Mouse (Mus musculus) heart, postnatal 0 days (tissue): ENCODE results near the gene Pitx3. TPM values are rescaled to one million over a fixed set of nuclear protein-coding genes. Genes with fewer than 3 reads are reported as not detected.

Source experiments
- ATAC-seq: fragments of 200-750 bp; cut with Nextera tagmentation; 2 replicates; pipeline ENCODE4 v1.8.0; 2017; ENCODE audit warnings: low read depth, moderate number of reproducible peaks, moderate library complexity; ENCODE audit not compliant: insufficient read depth
- DNase-seq: peaks from one replicate; pipeline ENCODE4 v3.0.0-alpha.2; 2016; ENCODE audit warnings: low spot score
- H3K27ac ChIP-seq: fragments of 300-500 bp; sonication (generic); 2 replicates; pipeline ENCODE4 v1.5.1; 2014; ENCODE audit warnings: low read depth, mild to moderate bottlenecking
- H3K27me3 ChIP-seq: fragments of 300-500 bp; sonication (generic); 2 replicates; pipeline ENCODE4 v1.6.1; 2014; ENCODE audit warnings: low read length, mixed read lengths; ENCODE audit not compliant: control insufficient read depth, insufficient read depth
- H3K36me3 ChIP-seq: fragments of 300-500 bp; sonication (generic); replicated peaks from 2 replicates; pipeline ENCODE4 v1.6.1; 2014; ENCODE audit warnings: low read length, mixed read lengths; ENCODE audit not compliant: control insufficient read depth, insufficient read depth
- H3K4me1 ChIP-seq: fragments of 300-500 bp; sonication (generic); 2 replicates; pipeline ENCODE4 v1.6.1; 2014; ENCODE audit warnings: antibody characterized with exemption; ENCODE audit not compliant: control insufficient read depth, insufficient read depth
- H3K4me2 ChIP-seq: fragments of 300-500 bp; sonication (generic); 2 replicates; pipeline ENCODE4 v1.6.1; 2014; ENCODE audit warnings: low read depth, mild to moderate bottlenecking, low read length, moderate library complexity
- H3K4me3 ChIP-seq: fragments of 300-500 bp; sonication (generic); 2 replicates; pipeline ENCODE4 v1.5.1; 2014; ENCODE audit warnings: low read depth, low read length
- H3K9ac ChIP-seq: fragments of 300-500 bp; sonication (generic); replicated peaks from 2 replicates; pipeline ENCODE4 v1.6.1; 2014; ENCODE audit warnings: low read depth, low read length, mixed read lengths
- H3K9me3 ChIP-seq: fragments of 300-500 bp; sonication (generic); replicated peaks from 2 replicates; pipeline ENCODE4 v1.6.1; 2016; ENCODE audit warnings: low read length; ENCODE audit not compliant: control insufficient read depth
- CTCF ChIP-seq: IDR thresholded peaks from 2 replicates; pipeline ENCODE4 v1.5.1; 2016; ENCODE audit warnings: antibody characterized with exemption, control low read depth, low read depth
- EP300 ChIP-seq: IDR thresholded peaks from 2 replicates; pipeline ENCODE4 v1.6.1; 2016; ENCODE audit warnings: antibody characterized with exemption, low read depth
- WGBS: fragments of 180-500 bp; shearing (Covaris S2); extraction: QIAGEN DNeasy Blood & Tissue Kit; methylation state at CpG from one replicate; pipeline ENCODE4 v1.1.7; 2014; 5-methylcytosine and 5-hydroxymethylcytosine counted together
- polyA plus RNA-seq: library from polyadenylated mRNA; unstranded; fragments of >200 nt; fragmentation: Nextera tagmentation; extraction: Ambion mirVana; gene quantifications from 2 replicates; pipeline ENCODE4 v1.2.1, GENCODE M21; 2015
- total RNA-seq: library from RNA; depleted of rRNA; stranded (reverse); fragments of >200 nt; gene quantifications from 2 replicates; pipeline ENCODE4 v1.2.3, GENCODE M21; 2014; ENCODE audit warnings: low replicate concordance

The Pitx3 gene
- total and polyA plus RNA-seq, 2 experiments from 2014 or later: not detected

DNA sequence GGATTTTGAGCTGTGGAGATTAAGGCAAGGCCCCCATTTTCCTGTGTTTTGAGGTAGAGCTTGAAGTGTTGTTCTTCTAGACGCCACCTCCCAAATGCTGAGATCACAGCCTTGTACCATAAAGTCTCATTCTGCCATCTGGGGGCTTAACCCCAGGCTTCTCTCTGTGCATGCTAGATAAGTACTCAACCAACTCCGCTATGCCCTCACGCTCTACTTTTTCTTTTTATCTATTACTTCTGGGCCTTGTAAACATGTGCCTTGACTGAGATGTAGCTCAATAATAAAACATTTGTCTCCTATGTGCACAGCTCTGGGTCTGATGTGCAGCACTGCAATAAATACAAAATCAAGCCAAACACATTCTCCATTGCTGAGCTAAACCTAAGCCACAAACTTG lies 28.7 kb downstream of the Pitx3 start:
- H3K4me3 ChIP-seq: no peak overlapping the region
- ATAC-seq (no peak), DNase-seq (no peak)
- H3K36me3 ChIP-seq: no peaks in the 10 kb centered on the region
- no peaks in the 10 kb centered on the region for H3K27me3 ChIP-seq
- no peak overlapping the region for H3K27ac ChIP-seq
- H3K4me2 ChIP-seq: no peak overlapping the region
- no peaks in the 10 kb centered on the region for H3K9me3 ChIP-seq
- TF ChIP-seq EP300 (no peak), CTCF (no peak)
- no peak overlapping the region for H3K9ac ChIP-seq
- H3K4me1 ChIP-seq: no peaks in the 10 kb centered on the region
- WGBS: 80% methylated on average over 3 of the region's 3 CpGs

DNA sequence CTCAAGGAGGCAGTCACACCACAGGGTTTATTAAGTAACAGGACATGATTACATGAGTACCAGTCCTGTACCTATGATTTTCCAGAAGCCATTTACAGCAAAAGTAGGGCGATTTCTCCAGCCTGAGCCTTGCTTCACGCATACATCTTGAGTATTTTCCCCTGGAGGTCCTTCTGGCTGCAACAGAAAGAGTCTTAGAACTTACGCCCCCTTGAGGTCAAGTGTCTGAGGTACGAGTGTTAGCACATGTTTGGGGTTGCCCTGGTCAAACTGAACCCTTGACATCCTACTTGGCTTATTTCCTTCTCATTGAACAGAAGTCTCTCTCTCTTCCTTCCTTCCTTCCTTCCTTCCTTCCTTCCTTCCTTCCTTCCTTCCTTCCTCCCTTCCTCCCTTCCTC lies 33.5 kb downstream of the Pitx3 start:
- Histone ChIP-seq H3K4me3 (no peak overlapping the region), H3K27me3 (no peaks in the 10 kb centered on the region), H3K36me3 (no peaks in the 10 kb centered on the region), H3K4me2 (no peak overlapping the region), H3K27ac (no peak overlapping the region), H3K4me1 (no peaks in the 10 kb centered on the region), H3K9ac (no peak overlapping the region), H3K9me3 (no peaks in the 10 kb centered on the region)
- DNase-seq: no peak
- no peak for ATAC-seq
- WGBS: 54% methylated on average over 4 of the region's 4 CpGs
- TF ChIP-seq CTCF: no peak
- TF ChIP-seq EP300: no peak

DNA sequence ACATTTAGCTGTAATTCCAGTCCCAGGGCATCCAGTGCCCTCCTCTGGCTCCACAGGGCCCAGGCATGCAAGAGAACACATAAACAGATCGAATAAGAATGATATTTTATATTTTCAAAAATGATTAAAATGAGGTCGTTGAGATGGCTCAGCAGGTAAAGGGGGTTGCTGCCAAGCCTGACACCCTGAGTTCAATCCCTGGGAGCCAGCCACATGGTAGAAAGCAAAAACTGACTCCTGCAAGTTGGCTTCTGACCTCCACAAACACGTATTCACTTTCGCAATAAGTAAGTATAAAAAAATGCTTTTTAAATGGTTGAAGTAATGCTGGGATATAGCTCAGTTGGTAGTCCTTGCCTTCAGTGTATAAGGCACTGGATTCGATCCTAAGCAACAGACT lies 37.3 kb downstream of the Pitx3 start:
- 74% methylated on average over 5 of the region's 5 CpGs for WGBS

DNA sequence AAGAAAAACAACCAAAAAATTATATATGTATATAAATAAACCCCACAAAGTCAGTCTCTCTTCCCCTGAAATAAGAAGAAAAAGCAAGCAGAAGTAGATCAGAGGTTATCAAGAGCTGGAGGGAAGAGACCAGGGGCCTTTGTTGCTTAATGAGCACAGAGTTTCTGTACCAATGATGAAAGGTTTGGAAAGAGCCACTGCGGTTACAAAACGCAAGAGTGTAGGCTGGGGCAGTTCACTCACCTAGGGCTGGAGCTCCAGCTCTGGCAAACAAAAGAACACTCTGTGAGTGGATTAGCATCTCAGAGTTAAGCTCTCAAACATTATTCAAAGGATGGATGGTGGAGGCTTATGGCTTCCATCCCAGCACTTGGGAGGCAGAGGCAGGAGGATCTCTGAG lies 37.9 kb downstream of the Pitx3 start:
- no peak for ATAC-seq
- H3K9me3 ChIP-seq: no peaks in the 10 kb centered on the region
- 79% methylated on average over 2 of the region's 2 CpGs for WGBS
- H3K4me3 ChIP-seq: no peak overlapping the region
- H3K9ac ChIP-seq: no peak overlapping the region
- H3K4me2 ChIP-seq: no peak overlapping the region
- no peak overlapping the region for H3K27ac ChIP-seq
- DNase-seq: no peak
- no peaks in the 10 kb centered on the region for H3K4me1 ChIP-seq
- TF ChIP-seq CTCF (no peak), EP300 (no peak)
- no peaks in the 10 kb centered on the region for H3K27me3 ChIP-seq
- H3K36me3 ChIP-seq: no peaks in the 10 kb centered on the region

More for the DNA sequence above, 37.3 kb downstream of the Pitx3 start:
- no peak overlapping the region for H3K4me3 ChIP-seq
- TF ChIP-seq CTCF (no peak), EP300 (no peak)
- H3K36me3 ChIP-seq: no peaks in the 10 kb centered on the region
- H3K9me3 ChIP-seq: no peaks in the 10 kb centered on the region
- DNase-seq (no peak), ATAC-seq (no peak)
- H3K27me3 ChIP-seq: no peaks in the 10 kb centered on the region
- no peaks in the 10 kb centered on the region for H3K4me1 ChIP-seq
- H3K9ac ChIP-seq: no peak overlapping the region
- no peak overlapping the region for H3K27ac ChIP-seq
- no peak overlapping the region for H3K4me2 ChIP-seq

DNA sequence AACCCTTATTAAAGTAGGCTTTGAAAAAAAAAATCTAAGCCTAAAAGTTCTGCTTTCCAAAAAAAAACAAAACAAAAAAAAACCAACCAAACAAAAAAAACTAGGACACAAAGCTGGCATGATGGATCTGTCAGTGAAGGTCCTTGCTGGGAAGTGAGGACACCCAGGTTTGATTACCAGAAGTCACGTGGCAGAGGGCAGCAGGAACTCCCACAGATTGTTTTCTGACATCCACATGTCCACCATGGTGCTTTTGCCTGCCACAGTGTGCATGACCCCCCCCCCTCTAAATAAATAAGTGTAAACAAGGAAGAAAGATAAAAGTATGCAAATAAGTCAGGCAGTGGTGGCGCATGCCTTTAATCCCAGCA lies 44.0 kb downstream of the Pitx3 start:
- no peaks in the 10 kb centered on the region for H3K27me3 ChIP-seq
- 67% methylated on average over 2 of the region's 2 CpGs for WGBS
- H3K4me2 ChIP-seq: no peak overlapping the region
- H3K9ac ChIP-seq: no peak overlapping the region
- no peak for DNase-seq
- no peak overlapping the region for H3K4me3 ChIP-seq
- no peak for ATAC-seq
- no peak overlapping the region for H3K27ac ChIP-seq
- H3K4me1 ChIP-seq: no peaks in the 10 kb centered on the region
- no peaks in the 10 kb centered on the region for H3K36me3 ChIP-seq
- no peaks in the 10 kb centered on the region for H3K9me3 ChIP-seq
- no peak for TF ChIP-seq EP300
- TF ChIP-seq CTCF: no peak

DNA sequence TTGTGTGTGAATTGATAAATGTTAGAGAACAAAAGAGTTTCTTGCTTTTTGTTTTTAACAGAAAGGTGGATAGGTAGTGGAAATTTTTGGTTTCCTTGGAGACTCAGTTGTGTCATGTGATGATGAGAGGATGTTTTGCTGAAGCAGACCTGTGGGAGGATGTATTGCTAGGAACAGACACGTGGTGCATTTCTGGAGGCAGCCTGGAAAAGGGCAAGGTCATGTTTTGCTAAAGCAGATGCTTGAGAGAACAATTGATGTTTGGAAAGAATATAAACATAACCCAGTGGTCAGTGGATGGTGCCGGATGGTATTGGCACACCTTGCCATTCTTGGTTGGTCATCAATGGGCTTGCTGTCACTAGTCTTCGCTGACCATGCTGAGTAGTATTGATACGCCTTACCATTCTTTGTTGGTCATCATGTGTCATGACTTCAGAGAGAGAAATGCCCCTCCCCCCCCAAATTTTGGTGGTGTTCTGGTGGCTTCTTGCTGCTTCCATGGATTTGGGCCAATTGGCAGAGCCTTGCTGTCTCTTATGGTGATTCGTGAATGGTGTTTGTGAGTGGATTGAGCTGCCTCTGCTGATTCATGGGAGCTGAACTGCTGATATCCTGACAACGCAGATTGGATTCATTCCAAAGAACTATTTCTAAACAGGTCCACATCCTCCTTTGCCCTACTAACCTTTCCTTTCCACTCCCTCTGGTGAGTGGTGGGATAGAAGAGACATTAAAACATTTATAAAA lies 44.5 kb downstream of the Pitx3 start:
- H3K9me3 ChIP-seq: no peaks in the 10 kb centered on the region
- H3K4me1 ChIP-seq: no peaks in the 10 kb centered on the region
- DNase-seq (no peak), ATAC-seq (no peak)
- 60% methylated on average over 6 of the region's 6 CpGs for WGBS
- H3K4me2 ChIP-seq: no peak overlapping the region
- no peaks in the 10 kb centered on the region for H3K36me3 ChIP-seq
- no peak overlapping the region for H3K27ac ChIP-seq
- H3K27me3 ChIP-seq: no peaks in the 10 kb centered on the region
- no peak overlapping the region for H3K9ac ChIP-seq
- TF ChIP-seq EP300: no peak
- TF ChIP-seq CTCF: no peak
- no peak overlapping the region for H3K4me3 ChIP-seq
